Mouse (Mus musculus): ENCODE measurements around the gene Msh6.
"Not testable (repeated sequence)": the region's sequence is repeated elsewhere in the genome, so short reads cannot be mapped to it uniquely, and the experiment has no call there.

Msh6 gene

DNA sequence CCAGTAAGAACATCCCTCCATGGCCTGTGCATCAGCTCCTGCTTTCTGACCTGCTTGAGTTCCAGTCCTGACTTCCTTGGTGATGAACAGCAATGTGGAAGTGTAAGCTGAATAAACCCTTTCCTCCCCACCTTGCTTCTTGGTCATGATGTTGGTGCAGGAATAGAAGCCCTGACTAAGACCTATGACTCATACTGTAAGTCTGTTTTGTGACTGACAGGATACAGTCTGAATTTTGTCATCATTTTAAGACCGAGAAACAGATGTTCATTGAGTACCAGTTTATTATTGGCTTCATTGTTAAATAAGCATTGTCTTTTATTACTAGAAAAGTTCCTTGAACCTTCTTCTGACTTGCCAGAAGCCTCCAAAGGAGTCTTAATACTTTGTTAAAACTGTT, 4.8 kb downstream of the Msh6 start:
- CTCF ChIA-PET, result interaction anchor here (0.6 kb wide), 1 partner anchor 483 kb away, joined by 3 read pairs; no protein-coding TSS in a partner anchor

DNA sequence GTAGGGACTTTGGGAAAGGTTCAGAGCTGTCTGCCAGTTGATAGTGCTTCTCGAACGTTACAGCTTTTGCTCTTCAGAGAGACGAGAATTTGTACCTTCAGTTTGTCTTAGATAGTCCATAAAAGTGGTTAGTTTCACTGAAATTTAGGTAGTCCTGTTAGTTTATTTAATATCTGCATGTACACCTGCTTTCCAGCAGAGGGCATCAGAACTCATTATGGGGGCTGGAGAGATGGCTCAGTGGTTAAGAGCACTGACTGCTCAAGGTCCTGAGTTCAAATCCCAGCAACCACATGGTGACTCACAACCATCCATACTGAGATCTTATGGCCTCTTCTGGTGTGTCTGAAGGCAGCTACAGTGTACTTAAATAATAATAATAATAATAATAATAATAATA, 7.2 kb downstream of the Msh6 start:
- CTCF ChIA-PET, result interaction anchor here (0.6 kb wide), 3 partner anchors 22 to 660 kb away, joined by 3 to 8 read pairs (median 3); no protein-coding TSS in a partner anchor

DNA sequence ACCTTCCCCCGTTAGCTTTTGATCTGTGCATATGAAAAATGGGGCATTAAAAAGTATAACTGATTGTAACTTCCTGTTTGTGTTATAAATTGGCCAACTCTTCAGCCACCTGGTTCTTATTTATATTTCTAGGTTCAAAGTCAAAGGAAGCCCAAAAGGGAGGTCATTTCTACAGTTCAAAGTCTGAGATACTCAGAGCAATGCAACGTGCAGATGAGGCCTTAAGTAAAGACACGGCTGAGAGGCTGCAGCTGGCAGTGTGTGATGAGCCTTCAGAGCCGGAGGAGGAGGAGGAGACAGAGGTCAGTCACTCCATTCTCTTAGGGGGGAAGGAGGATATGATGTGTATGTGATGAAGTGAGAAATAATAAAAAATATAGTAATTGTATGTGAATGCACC, 8.5 kb downstream of the Msh6 start:
- CTCF ChIA-PET, result interaction anchor here (0.7 kb wide), 1 partner anchor 40 kb away, joined by 4 read pairs; no protein-coding TSS in a partner anchor

DNA sequence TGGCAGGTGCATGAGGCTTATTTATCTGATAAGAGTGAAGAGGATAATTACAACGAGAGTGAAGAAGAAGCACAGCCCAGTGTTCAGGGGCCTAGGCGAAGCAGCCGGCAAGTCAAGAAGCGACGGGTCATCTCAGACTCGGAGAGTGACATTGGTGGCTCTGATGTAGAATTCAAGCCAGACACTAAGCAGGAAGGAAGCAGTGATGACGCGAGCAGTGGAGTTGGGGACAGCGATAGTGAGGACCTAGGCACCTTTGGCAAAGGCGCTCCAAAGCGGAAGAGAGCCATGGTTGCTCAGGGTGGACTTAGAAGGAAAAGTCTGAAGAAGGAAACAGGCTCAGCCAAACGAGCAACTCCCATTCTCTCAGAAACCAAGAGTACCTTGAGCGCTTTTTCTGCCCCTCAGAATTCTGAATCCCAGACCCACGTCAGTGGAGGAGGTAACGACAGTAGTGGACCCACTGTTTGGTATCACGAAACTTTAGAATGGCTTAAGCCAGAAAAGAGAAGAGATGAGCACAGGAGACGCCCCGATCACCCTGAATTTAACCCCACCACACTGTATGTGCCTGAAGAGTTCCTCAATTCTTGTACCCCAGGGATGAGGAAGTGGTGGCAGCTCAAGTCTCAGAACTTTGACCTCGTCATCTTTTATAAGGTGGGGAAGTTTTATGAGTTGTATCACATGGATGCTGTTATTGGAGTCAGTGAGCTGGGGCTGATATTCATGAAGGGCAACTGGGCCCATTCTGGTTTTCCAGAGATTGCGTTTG, 9.8 kb downstream of the Msh6 start:
- CTCF ChIA-PET, result no interaction called here

DNA sequence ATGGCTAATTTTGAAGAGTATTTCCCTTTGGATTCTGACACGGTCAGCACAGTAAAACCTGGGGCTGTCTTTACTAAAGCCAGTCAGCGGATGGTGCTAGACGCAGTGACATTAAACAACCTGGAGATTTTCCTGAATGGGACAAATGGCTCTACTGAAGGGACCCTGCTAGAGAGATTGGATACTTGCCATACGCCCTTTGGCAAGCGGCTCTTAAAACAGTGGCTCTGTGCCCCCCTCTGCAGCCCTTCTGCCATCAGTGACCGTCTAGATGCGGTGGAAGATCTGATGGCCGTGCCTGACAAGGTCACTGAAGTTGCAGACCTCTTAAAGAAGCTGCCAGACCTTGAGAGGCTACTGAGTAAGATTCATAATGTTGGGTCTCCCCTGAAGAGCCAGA, 11.1 kb downstream of the Msh6 start:
- CTCF ChIA-PET, result no interaction called here

DNA sequence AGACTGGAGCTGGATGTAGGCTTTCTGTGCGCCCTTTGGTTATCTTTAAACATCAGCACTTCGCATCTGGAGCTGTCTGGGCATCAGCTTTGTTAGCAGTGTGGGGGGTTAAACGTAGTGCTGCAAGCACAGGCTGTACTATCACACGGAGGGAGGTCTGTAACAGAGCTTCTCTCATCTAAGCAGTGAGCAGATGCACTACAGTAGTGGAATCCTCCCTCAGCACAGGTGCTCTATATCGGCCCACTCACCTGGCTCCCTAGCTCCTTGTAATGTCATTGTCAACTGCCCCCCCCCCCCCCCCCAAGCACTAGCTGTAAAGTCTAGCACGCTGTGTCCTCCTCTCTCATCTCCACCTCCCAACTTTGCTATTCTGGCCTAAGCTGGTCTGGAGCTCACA, 12.6 kb downstream of the Msh6 start:
- CTCF ChIA-PET, result interaction anchor here (0.6 kb wide), 1 partner anchor 269 kb away, joined by 3 read pairs; no protein-coding TSS in a partner anchor

DNA sequence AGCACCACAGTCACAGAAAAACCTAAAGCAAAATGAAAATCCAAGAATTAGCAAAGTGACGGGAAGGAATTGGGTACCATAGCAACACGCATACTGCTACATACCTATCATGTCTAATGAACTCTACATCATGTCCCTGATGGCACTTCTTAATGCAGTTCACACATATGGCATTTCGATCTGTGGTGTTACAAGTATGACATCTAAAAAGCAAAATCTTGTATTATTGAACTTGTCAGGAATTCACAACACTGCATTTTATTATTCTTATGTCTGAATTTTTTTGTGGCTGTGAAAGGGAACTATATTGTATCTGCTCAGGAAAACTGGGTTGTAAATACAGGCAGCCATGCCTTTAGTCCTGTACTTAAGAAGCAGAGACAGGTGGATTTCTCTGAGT, 17.3 kb downstream of the Msh6 start:
- CTCF ChIA-PET, result no interaction called here

DNA sequence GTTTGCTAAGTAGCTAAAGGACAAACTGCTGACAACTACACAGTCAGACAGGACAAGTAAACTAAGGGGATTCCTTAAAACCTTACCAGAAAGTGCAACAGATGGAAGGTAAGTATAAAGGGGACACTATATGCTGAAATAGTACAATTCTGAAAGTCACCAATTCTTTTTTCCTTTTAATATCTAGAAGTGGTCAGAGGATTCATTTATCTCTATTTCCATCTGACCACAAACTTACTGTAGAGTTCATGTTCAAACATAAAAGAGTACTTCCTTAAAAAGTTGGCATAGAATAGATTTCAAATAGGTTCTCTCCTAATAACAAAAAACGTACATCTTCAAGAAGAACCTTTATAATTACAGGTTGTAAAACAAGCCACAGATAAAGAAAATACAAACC, 18.5 kb downstream of the Msh6 start:
- CTCF ChIA-PET, result no interaction called here

DNA sequence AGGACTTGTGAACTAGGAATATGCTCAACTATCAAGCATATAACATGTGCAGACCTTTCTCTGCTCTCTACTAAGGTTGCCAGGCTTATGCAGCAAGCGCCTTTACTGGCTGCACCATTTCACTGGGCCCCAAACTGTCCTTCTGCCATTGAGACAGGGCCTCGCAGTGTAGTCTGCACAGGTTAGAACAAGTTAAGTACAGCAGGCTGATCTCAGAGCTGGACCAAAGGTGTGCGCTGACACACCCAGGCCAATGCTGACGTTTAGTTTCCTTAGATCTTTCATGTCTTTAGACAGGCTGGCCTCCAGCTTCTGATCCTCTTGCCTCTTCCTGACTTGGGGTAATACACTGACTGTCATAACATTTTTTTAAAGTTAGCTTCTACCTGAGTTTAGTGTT, 22.9 kb downstream of the Msh6 start:
- CTCF ChIA-PET, result interaction anchor here (0.6 kb wide), 1 partner anchor 176 kb away, joined by 3 read pairs; no protein-coding TSS in a partner anchor

DNA sequence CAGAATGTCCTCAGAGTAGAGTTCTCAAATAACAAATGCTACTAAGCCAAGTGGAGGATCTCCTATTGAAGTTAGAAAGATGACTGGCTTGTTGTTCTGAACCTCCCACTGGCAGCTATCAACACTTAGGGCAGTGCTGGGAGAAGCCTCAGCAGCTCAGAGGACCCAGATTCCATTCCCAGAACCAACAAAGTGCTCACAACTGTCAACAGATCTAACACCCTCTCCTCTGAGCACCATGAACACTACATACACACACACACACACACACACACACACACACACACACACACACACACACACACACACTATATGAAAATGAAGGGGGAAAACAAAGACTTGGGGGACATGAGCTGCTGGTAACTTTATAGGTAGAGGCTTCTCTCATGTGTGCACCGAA, 30.0 kb downstream of the Msh6 start:
- CTCF ChIA-PET, result no interaction called here

DNA sequence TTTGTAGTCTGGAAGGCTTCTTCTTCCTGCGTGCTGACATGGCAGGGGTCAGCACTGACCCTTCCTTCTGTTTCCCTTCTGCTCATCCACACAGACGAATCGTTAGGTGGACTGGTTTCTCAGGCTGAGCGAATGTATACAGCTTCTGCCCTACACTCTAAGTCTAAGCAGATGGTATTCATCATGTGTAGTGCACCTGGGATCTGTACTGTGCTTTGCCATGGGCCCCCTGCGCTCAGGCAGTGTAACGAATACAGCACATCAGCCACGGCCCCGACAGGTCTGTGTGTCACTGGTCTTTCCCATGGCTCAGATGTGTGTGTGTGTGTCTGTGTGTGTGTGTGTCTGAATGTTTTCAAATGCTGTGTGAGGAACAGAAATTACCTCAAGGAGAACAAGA, 32.1 kb downstream of the Msh6 start:
- CTCF ChIA-PET, result interaction anchor here (0.6 kb wide), 1 partner anchor 144 kb away, joined by 3 read pairs; no protein-coding TSS in a partner anchor

DNA sequence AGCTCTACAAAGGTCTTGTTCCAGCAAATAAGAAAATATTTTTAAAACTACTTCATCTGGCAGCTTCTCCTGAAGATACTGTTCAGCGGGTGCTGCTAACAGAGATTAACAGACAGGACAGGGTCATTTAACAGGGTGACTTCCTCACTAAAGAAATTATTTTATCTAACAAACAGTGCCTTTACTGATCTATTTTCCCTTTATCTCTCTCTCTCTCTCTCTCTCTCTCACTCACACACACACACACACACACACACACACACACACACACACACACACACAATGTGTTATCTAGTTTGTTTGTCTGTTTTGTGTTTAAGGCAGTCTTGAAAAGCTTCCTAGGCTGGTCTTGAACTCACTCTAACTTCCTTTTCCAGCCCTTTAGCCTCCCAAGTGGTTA, 39.6 kb downstream of the Msh6 start:
- CTCF ChIA-PET, result no interaction called here

DNA sequence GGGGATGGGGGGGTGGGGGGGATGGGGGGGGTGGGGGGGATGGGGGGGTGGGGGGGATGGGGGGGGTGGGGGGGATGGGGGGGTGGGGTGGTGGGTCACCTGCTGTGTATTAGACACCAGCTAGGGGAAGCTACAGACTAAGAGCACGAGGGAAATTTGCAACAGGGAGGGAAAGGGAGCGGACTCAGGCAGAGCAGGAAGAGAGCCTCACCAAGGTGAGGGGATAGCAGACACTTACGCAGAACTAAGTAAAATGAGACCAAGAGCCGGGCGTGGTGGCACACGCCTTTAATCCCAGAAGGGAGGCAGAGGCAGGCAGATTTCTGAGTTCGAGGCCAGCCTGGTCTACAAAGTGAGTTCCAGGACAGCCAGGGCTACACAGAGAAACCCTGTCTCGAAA, 41.2 kb downstream of the Msh6 start:
- CTCF ChIA-PET, result not testable (repeated sequence)

DNA sequence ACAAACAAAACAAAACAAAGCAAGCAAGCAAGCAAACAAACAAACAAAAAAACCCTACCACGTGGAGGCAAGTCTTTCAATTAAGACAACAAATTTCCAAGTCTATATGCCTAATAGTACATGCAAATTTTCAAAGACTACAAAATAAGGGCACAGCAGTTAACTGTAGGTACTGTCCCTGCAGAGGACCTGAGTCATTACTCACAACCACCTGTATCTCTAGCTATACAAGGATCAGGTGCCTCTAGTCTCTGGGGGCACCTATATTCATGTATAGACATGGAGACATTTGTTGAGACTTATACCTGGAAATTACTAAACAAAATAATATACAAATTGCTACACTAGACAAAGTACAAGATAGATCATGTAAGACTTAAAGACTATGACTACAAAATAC, 49.1 kb downstream of the Msh6 start:
- CTCF ChIA-PET, result interaction anchor here (0.6 kb wide), 1 partner anchor 422 kb away, joined by 8 read pairs; no protein-coding TSS in a partner anchor

DNA sequence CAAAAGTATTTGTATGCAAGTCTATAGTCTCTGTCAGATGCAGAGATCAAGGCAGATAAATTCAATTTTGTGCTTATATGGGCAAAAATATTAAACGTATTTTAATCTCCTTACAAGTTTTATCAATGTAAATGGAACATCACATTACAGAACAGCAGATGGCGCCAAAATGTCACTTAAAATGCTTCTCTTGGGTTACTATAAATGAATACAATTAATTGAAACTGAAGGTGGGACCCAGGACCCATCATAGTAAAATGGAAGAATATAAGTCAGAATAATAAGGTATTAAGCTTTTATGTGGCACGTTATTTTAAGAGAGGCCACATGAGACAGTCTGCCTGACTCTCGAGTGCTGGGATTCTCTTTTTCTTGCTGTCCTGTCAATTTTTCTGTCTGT, 50.4 kb downstream of the Msh6 start:
- CTCF ChIA-PET, result interaction anchor here (0.7 to 1.0 kb wide), 3 partner anchors 13 to 53 kb away, joined by 4 to 5 read pairs (median 4); no protein-coding TSS in a partner anchor

DNA sequence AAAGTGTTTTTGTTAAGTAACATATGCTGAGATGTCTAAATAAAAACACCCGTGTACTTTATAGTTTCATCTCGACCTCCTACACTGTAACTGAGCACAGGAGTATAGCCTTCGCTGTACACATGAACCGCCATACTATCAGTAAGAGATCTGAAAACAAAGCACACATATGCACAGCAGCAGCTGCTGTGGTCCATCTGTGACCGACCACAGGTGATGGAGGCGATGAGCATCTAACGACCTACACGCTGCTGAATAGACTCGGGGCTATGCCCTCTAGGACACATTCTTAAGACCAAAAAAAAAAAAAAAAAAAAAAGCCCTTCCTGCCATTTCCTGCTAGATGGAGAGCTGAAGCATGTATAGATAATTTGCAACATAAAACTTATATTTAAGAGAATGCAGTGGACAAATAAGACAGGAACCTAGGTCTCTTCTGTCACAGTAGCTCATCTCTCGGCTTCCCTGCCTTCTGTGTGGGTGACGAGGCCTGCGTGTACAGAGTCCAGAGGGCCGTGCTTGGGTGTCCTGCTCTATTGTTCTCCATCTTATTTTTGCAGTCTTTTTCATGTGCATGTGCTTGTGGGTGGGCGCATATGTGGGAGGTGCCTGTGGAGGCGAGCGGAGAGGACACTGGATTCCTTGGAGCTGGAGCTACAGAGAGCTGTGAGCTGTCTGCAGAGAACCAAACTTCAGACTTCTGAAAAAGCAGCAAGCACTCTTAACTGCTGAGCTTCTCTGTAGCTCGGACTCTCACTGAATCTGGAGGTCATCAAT, 54.5 kb downstream of the Msh6 start:
- CTCF ChIA-PET, result interaction anchor here (0.6 to 0.7 kb wide), 2 partner anchors 205 to 748 kb away, joined by 3 to 17 read pairs; no protein-coding TSS in a partner anchor

DNA sequence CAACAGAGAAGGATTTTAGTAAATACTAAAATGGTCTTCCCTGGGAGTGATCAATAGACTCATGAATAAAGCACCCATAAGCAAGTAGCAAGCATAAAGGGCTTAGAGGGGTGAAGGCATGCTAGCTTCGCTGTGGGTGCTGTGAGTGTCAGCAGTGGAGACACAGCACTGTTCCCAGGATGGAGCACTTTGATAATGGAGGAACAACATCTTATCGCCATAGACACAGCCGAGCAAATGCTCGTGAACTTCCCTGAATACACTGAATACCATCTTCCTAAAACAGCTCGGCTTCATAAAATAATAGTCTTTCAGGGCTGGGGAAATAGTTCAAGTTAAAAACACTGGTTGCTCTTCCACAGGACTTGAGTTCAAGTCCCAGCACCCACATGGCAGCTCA, 56.9 kb downstream of the Msh6 start:
- CTCF ChIA-PET, result no interaction called here

DNA sequence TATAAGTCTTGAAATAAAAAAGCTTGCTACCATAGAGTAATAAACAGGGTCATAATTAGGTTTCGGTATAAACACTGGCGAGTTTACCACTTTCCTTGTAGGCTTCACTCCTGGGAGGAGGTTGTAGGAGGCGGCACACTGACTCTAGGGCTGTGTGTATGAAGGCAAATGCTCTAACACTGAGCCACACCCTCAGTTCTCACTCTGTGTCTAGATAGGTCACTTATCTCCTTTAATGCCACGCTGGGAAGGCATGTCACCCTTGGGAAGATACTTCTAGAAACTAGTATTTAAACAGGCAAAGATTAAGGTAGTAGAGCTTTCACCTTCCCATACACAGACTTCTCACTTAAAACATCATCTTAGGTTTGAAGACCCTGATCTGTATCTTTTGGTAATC, 59.6 kb downstream of the Msh6 start:
- CTCF ChIA-PET, result interaction anchor here (0.7 kb wide), 1 partner anchor 234 kb away, joined by 3 read pairs; no protein-coding TSS in a partner anchor

Measured in spleen, embryonic (tissue).